Mouse (Mus musculus) myocyte (in vitro differentiated cells): ENCODE results near the gene Gle1. TPM values are rescaled to one million over a fixed set of nuclear protein-coding genes. Genes with fewer than 3 reads are reported as not detected.

ENCODE experiments used
- H3K27me3 ChIP-seq: one replicate; pipeline ENCODE4 v1.6.1; 2011; ENCODE audit not compliant: control insufficient read depth, insufficient read depth, insufficient read length
- H3K36me3 ChIP-seq: one replicate; pipeline ENCODE4 v1.6.1; 2011; ENCODE audit not compliant: control insufficient read depth, insufficient read depth
- H3K4me2 ChIP-seq: one replicate; pipeline ENCODE4 v1.6.1; 2011; ENCODE audit warnings: low read depth, control low read depth
- H3K4me3 ChIP-seq: one replicate; pipeline ENCODE4 v1.5.1; 2011; ENCODE audit warnings: mild to moderate bottlenecking, control low read depth, moderate library complexity
- H3K79me2 ChIP-seq: one replicate; pipeline ENCODE4 v1.6.1; 2011; ENCODE audit not compliant: control insufficient read depth, insufficient read depth
- H3ac ChIP-seq: one replicate; pipeline ENCODE4 v1.6.1; 2011; ENCODE audit not compliant: control insufficient read depth, insufficient read length
- CEBPB ChIP-seq: IDR thresholded peaks from 2 replicates; pipeline ENCODE4 v1.6.1; 2011; ENCODE audit warnings: mild to moderate bottlenecking, moderate library complexity; ENCODE audit not compliant: poor library complexity, insufficient read depth, severe bottlenecking
- E2F4 ChIP-seq: IDR thresholded peaks from one replicate; pipeline ENCODE4 v1.6.1; 2011; ENCODE audit warnings: mild to moderate bottlenecking, control low read depth, moderate library complexity; ENCODE audit not compliant: insufficient read depth
- MAX ChIP-seq: IDR thresholded peaks from one replicate; pipeline ENCODE4 v1.6.1; 2011; ENCODE audit warnings: low read depth, mild to moderate bottlenecking, control low read depth
- MYOD1 ChIP-seq, 3 experiments: IDR thresholded peaks; one replicate each; pipeline ENCODE4 v1.6.1; 2011; ENCODE audit warnings: control low read depth in 2 of 3, low read depth in 2 of 3, mild to moderate bottlenecking in 2 of 3, moderate library complexity in 1 of 3; ENCODE audit not compliant: insufficient read length in 2 of 3, control insufficient read depth in 1 of 3
- MYOG ChIP-seq, 3 experiments: IDR thresholded peaks; one replicate each; pipeline ENCODE4 v1.6.1; 2011; ENCODE audit warnings: control low read depth in 2 of 3, low read depth in 2 of 3, mild to moderate bottlenecking in 2 of 3; ENCODE audit not compliant: insufficient read length in 2 of 3, control insufficient read depth in 1 of 3, insufficient read depth in 1 of 3
- POLR2A ChIP-seq: IDR thresholded peaks from one replicate; pipeline ENCODE4 v1.6.1; 2011; ENCODE audit warnings: low read depth, mild to moderate bottlenecking, control low read depth, moderate library complexity; ENCODE audit not compliant: insufficient read length
- POLR2AphosphoS2 ChIP-seq: IDR thresholded peaks from one replicate; pipeline ENCODE4 v1.6.1; 2011; ENCODE audit warnings: low read depth, control low read depth; ENCODE audit not compliant: insufficient read length
- REST ChIP-seq: IDR thresholded peaks from one replicate; pipeline ENCODE4 v1.6.1; 2011; ENCODE audit warnings: mild to moderate bottlenecking, control low read depth, moderate library complexity; ENCODE audit not compliant: insufficient read depth, insufficient read length
- SRF ChIP-seq: IDR thresholded peaks from one replicate; pipeline ENCODE4 v1.6.1; 2011; ENCODE audit warnings: low read depth; ENCODE audit not compliant: control insufficient read depth, insufficient read length
- TCF12 ChIP-seq: IDR thresholded peaks from one replicate; pipeline ENCODE4 v1.6.1; 2011; ENCODE audit warnings: mild to moderate bottlenecking, control low read depth; ENCODE audit not compliant: poor library complexity, insufficient read depth, severe bottlenecking
- TCF3 ChIP-seq: IDR thresholded peaks from one replicate; pipeline ENCODE4 v1.6.1; 2011; ENCODE audit warnings: low read depth, control low read depth; ENCODE audit not compliant: insufficient read length
- USF1 ChIP-seq: IDR thresholded peaks from one replicate; pipeline ENCODE4 v1.6.1; 2011; ENCODE audit warnings: low read depth, mild to moderate bottlenecking, control low read depth, moderate library complexity
- polyA plus RNA-seq: library from polyadenylated mRNA; unstranded; fragments of >200 nt; fragmentation: generic; extraction: Trizol; gene quantifications from one replicate; pipeline ENCODE4 v1.2.1, GENCODE M21; 2012; ENCODE audit warnings: missing spikeins

Gle1 gene
- polyA plus RNA-seq, 1 experiment = 25.1 TPM

- Histone ChIP-seq H3K36me3 (peaks cover 5% of the 10 kb centered on the region), H3K27me3 (no peaks in the 10 kb centered on the region), H3ac (no peak overlapping the region), H3K4me2 (no peak overlapping the region), H3K79me2 (peaks cover 5% of the 10 kb centered on the region), H3K4me3 (no peak overlapping the region)
- TF ChIP-seq REST (no peak), SRF (no peak), TCF3 (no peak)
Measured at GRCm38 (mm10) chr2:29961246-29961645, 26.0 kb downstream of the Gle1 start.

- Histone ChIP-seq H3ac (no peak overlapping the region), H3K27me3 (no peaks in the 10 kb centered on the region), H3K36me3 (no peaks in the 10 kb centered on the region), H3K4me2 (peak overlapping the region; percentile 94), H3K4me3 (peak overlapping the region; percentile 55), H3K79me2 (peaks cover 38% of the 10 kb centered on the region)
- TF ChIP-seq E2F4 (no peak), REST (no peak), SRF (no peak), MYOG (IDR thresholded peaks at IDR 0.05; ENCODE audit: control insufficient read depth in 1 of 3, insufficient read depth in 1 of 3, insufficient read length in 2 of 3, low read depth in 2 of 3) (peak in 1 of 3 experiments; percentile 55), MAX (no peak), POLR2AphosphoS2 (no peak), CEBPB (no peak), MYOD1 (IDR thresholded peaks at IDR 0.05; ENCODE audit: control insufficient read depth in 1 of 3, insufficient read length in 2 of 3, low read depth in 2 of 3) (peak in 1 of 3 experiments; percentile 41), TCF3 (no peak), USF1 (no peak), TCF12 (no peak)
Measured at GRCm38 (mm10) chr2:29964354-29965249, 29.4 kb downstream of the Gle1 start.

GRCm38 (mm10) chr2:29965250-29965843, 30.1 kb downstream of the Gle1 start, which contains the start of gene Sptan1:
Gene Sptan1 (plus strand): TSS chr2:29965560.
- Histone ChIP-seq H3ac (peak within 1 kb of the TSS; percentile 70), H3K27me3 (no peaks in the 10 kb centered on the region), H3K4me3 (peak within 1 kb of the TSS; percentile 55), H3K36me3 (no peaks in the 10 kb centered on the region), H3K79me2 (peaks cover 46% of the 10 kb centered on the region), H3K4me2 (peak within 1 kb of the TSS; percentile 95)
- TF ChIP-seq MAX = no peak
- no peak for TF ChIP-seq CEBPB
- TF ChIP-seq USF1 = no peak
- peak; percentile 91 for TF ChIP-seq POLR2A
- peak; percentile 12 for TF ChIP-seq REST
- TF ChIP-seq E2F4 = no peak
- TF ChIP-seq TCF3 = no peak
- peak in 2 of 3 experiments; percentile 25 to 78 for TF ChIP-seq MYOG (IDR thresholded peaks at IDR 0.05; ENCODE audit: control insufficient read depth in 1 of 3, insufficient read depth in 1 of 3, insufficient read length in 2 of 3, low read depth in 2 of 3)
- peak; percentile 95 for TF ChIP-seq POLR2AphosphoS2
- TF ChIP-seq TCF12 = no peak
- TF ChIP-seq MYOD1 (IDR thresholded peaks at IDR 0.05; ENCODE audit: control insufficient read depth in 1 of 3, insufficient read length in 2 of 3, low read depth in 2 of 3) = peak in 1 of 3 experiments; percentile 50
- TF ChIP-seq SRF = no peak

GRCm38 (mm10) chr2:29965906-29966305, 30.7 kb downstream of the Gle1 start:
- Histone ChIP-seq H3K4me3 (peak overlapping the region; percentile 55), H3K36me3 (no peaks in the 10 kb centered on the region), H3K79me2 (peaks cover 51% of the 10 kb centered on the region), H3K4me2 (peak overlapping the region; percentile 95), H3K27me3 (no peaks in the 10 kb centered on the region), H3ac (peak overlapping the region; percentile 70)
- TF ChIP-seq MYOD1 (IDR thresholded peaks at IDR 0.05; ENCODE audit: control insufficient read depth in 1 of 3, insufficient read length in 2 of 3, low read depth in 2 of 3) (peak in 2 of 3 experiments; percentile 43 to 80), TCF3 (no peak), POLR2A (no peak), MYOG (IDR thresholded peaks at IDR 0.05; ENCODE audit: control insufficient read depth in 1 of 3, insufficient read depth in 1 of 3, insufficient read length in 2 of 3, low read depth in 2 of 3) (peak in 2 of 3 experiments; percentile 42 to 78)

- H3K4me2 ChIP-seq = peak overlapping the region; percentile 95
- H3ac ChIP-seq = no peak overlapping the region
- TF ChIP-seq CEBPB = no peak
- no peak for TF ChIP-seq MYOD1 (IDR thresholded peaks at IDR 0.05; ENCODE audit: control insufficient read depth in 1 of 3, insufficient read length in 2 of 3, low read depth in 2 of 3)
- peaks cover 61% of the 10 kb centered on the region for H3K79me2 ChIP-seq
- H3K4me3 ChIP-seq = peak overlapping the region; percentile 55
- no peaks in the 10 kb centered on the region for H3K36me3 ChIP-seq
- H3K27me3 ChIP-seq = no peaks in the 10 kb centered on the region
Measured at GRCm38 (mm10) chr2:29966826-29967225, 31.6 kb downstream of the Gle1 start.
